Mouse (Mus musculus) megakaryocyte progenitor cell, adult 5-6 weeks (primary cell): Measurements from ENCODE around the gene Smtnl2. TPM values are rescaled to one million over a fixed set of nuclear protein-coding genes. Genes with fewer than 3 reads are reported as not detected.

Experiments
- ATAC-seq: replicated peaks from 2 replicates; pipeline ENCODE4 v1.8.0; 2016; ENCODE audit warnings: mild to moderate bottlenecking, moderate TSS enrichment, inconsistent platforms; ENCODE audit not compliant: poor library complexity
- total RNA-seq, 2 experiments: library from RNA; stranded (forward) in 1 of 2; stranded (reverse) in 1 of 2; fragments of 157-497, 149-512 nt in 1 of 2; fragments of 200-1000 nt in 1 of 2; gene quantifications; 2 replicates each; pipeline versions ENCODE4 v1.2.3 to v1.2.4; 2015 to 2017

The Smtnl2 gene
- total RNA-seq, 2 experiments from 2014 or later: not detected

GRCm38 (mm10) chr11:72428694-72429093, 17.2 kb upstream of the Smtnl2 start:
- ATAC-seq: peak; percentile 83

GRCm38 (mm10) chr11:72426884-72427283, 15.4 kb upstream of the Smtnl2 start:
- ATAC-seq: no peak

- no peak for ATAC-seq
Observed at GRCm38 (mm10) chr11:72425201-72425600, 13.7 kb upstream of the Smtnl2 start.

- no peak for ATAC-seq
Observed at GRCm38 (mm10) chr11:72423686-72424085, 12.2 kb upstream of the Smtnl2 start.

GRCm38 (mm10) chr11:72421518-72422278, 10.2 kb upstream of the Smtnl2 start:
- ATAC-seq: peak; percentile 62

- ATAC-seq: no peak
Observed at GRCm38 (mm10) chr11:72420460-72421122, 9.1 kb upstream of the Smtnl2 start.

- ATAC-seq: no peak
Observed at GRCm38 (mm10) chr11:72419006-72419405, 7.5 kb upstream of the Smtnl2 start.

GRCm38 (mm10) chr11:72418227-72418626, 6.7 kb upstream of the Smtnl2 start:
- ATAC-seq: no peak

- no peak for ATAC-seq
Observed at GRCm38 (mm10) chr11:72417376-72417775, 5.9 kb upstream of the Smtnl2 start.

GRCm38 (mm10) chr11:72416666-72417065, 5.2 kb upstream of the Smtnl2 start:
- no peak for ATAC-seq

GRCm38 (mm10) chr11:72415155-72415554, 3.6 kb upstream of the Smtnl2 start:
- ATAC-seq: peak; percentile 75

- no peak for ATAC-seq
Observed at GRCm38 (mm10) chr11:72413601-72414190, 2.2 kb upstream of the Smtnl2 start.

- ATAC-seq: no peak
Observed at GRCm38 (mm10) chr11:72413016-72413415, 1.5 kb upstream of the Smtnl2 start.

GRCm38 (mm10) chr11:72411945-72412344, 432 bp upstream of the Smtnl2 start:
- no peak for ATAC-seq

GRCm38 (mm10) chr11:72410521-72411092, 906 bp downstream of the Smtnl2 start:
- no peak for ATAC-seq

- no peak for ATAC-seq
Observed at GRCm38 (mm10) chr11:72409649-72410385, 1.7 kb downstream of the Smtnl2 start.

- no peak for ATAC-seq
Observed at GRCm38 (mm10) chr11:72408451-72409170, 2.9 kb downstream of the Smtnl2 start.

GRCm38 (mm10) chr11:72407574-72407973, 3.9 kb downstream of the Smtnl2 start:
- no peak; the same call in 1 of the 2 replicates for ATAC-seq

GRCm38 (mm10) chr11:72407081-72407480, 4.4 kb downstream of the Smtnl2 start:
- no peak for ATAC-seq

GRCm38 (mm10) chr11:72406079-72406675, 5.3 kb downstream of the Smtnl2 start:
- no peak for ATAC-seq
